18 mouse cellular contexts compared by ENCODE assay signal in the genomic region with DNA sequence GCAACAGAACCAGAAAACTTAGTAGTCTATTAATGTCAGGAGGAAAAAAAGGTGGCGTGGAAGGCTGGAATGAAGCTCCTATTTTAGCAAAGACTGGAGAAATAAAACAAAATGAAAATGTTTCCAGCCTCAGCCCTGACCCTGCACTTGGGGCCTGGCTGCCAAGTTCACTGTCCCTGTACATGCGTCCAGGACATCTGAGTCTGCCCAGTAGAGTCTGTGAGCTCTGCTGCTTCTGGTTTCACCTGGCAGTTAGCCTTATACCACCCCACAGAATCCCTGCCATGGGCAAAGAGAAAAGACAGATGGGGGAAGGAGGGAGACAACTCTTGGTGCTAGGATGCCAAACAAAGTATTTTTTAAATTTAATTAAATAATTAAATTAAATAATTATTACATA. TPM values are rescaled to one million over a fixed set of nuclear protein-coding genes. Genes with fewer than 3 reads are reported as not detected.
DNase-seq lines count a peak whose midpoint lies in the region; ATAC-seq and TF ChIP-seq lines count a peak whose summit lies in the region.
"Had no signal": no experiment of that assay in that cellular context is flagged by ENCODE, and none has a peak within 500 bp of the region (broad histone marks: within the 10 kb centered on the region; RNA-seq: fewer than 3 reads in every experiment).

No protein-coding gene starts in this region.

- H3K36me3 ChIP-seq in E14TG2a.4 (ENCODE audit: insufficient read depth, low read length), result peaks cover 48% of the 10 kb centered on the region

- H3K4me1 ChIP-seq in E14TG2a.4 (replicated peaks; ENCODE audit: low read depth, low read length), result peaks cover 83% of the 10 kb centered on the region
- H3K4me1 ChIP-seq: forebrain, embryonic 15.5 days; heart, embryonic 13.5 days had no signal

- H3K9me3 ChIP-seq in E14TG2a.4 (ENCODE audit: low read length), result no peaks in the 10 kb centered on the region
- H3K9me3 ChIP-seq: embryonic facial prominence, embryonic 12.5 days; forebrain, embryonic 15.5 days; heart, embryonic 13.5 days; hindbrain, embryonic 15.5 days had no signal

- no peak for ATAC-seq in cerebellum, adult (ENCODE audit: insufficient number of reproducible peaks, low FRiP score, low TSS enrichment)
- ATAC-seq: CD4-positive, CD25-positive, alpha-beta regulatory T cell, adult 4 months; forebrain, embryonic 15.5 days; intestine, embryonic 16.5 days had no signal

- no peaks in the 10 kb centered on the region for H3K27me3 ChIP-seq in E14TG2a.4 (ENCODE audit: insufficient read depth, low read length)
- H3K27me3 ChIP-seq: embryonic facial prominence, embryonic 12.5 days; forebrain, embryonic 15.5 days; heart, embryonic 13.5 days; hindbrain, embryonic 15.5 days had no signal

- no peak for TF ChIP-seq CTCF in E14TG2a.4 (conservative IDR thresholded peaks at IDR 0.05; ENCODE audit: low read length)

- H3K4me3 ChIP-seq in E14TG2a.4 (replicated peaks; ENCODE audit: low read length), result peak overlapping the region; percentile 43; the same call in 1 of the 2 replicates
- H3K4me3 ChIP-seq: embryonic facial prominence, embryonic 12.5 days; forebrain, embryonic 15.5 days; heart, embryonic 13.5 days; hindbrain, embryonic 15.5 days had no signal

- DNase-seq in adrenal gland, adult (ENCODE audit: inconsistent age in 2 of 2, low spot score in 1 of 2), result peak; percentile 36 to 63
- no peak for DNase-seq in adrenal gland, postnatal 4 days (ENCODE audit: low spot score in 2 of 2)
- peak; percentile 54 for DNase-seq in cerebellum, postnatal 14 days
- peak; percentile 77 for DNase-seq in heart, adult 11 months
- no peak for DNase-seq in heart, adult 8-10 months (ENCODE audit: low spot score)
- DNase-seq in yolk sac, embryonic 10.5 days (ENCODE audit: low spot score), result no peak
- DNase-seq: B cell, adult 2 months; cerebellum, adult 18-20 months; heart, postnatal 36 days; kidney, adult 8-10 months had no signal

RNA-seq across cellular contexts. Expression of a gene that starts 38.7 kb away (rescaled TPM):
- 10 to 100 TPM; 26.0 to 26.4 TPM for total RNA-seq in adrenal gland, postnatal 4 days (2021)
- 1 to 10 TPM; 2.5 to 3.8 (median 3.4) TPM for total RNA-seq in heart, adult 8-10 months (2022)

Comparison
In these comparisons a context has a peak if more than half of its experiments do, and no peak if none do; other contexts are left out.
1. DNase-seq: peak in adrenal gland, adult (2 of 2), cerebellum, postnatal 14 days (2 of 2) and heart, adult 11 months (single experiment); none in adrenal gland, postnatal 4 days (0 of 2), heart, adult 8-10 months (single experiment) and yolk sac, embryonic 10.5 days (single experiment).
2. RNA of a gene that starts 38.7 kb away (total RNA-seq): 26.0 to 26.4 TPM in adrenal gland, postnatal 4 days; 2.5 to 3.8 TPM in heart, adult 8-10 months; every median in the first group is over 4 times any median in the second.